Mouse (Mus musculus): ENCODE measurements around the gene Fndc4.

- TF ChIP-seq TBP (IDR thresholded peaks at IDR 0.05; ENCODE audit: low read depth, low read length) (no peak), POLR2A (IDR thresholded peaks at IDR 0.05; ENCODE audit: control insufficient read depth in 1 of 2, insufficient read depth in 1 of 2, low read depth in 1 of 2, low read length in 2 of 2, poor library complexity in 1 of 2) (no peak)
Measured at GRCm38 (mm10) chr5:31301866-31302265, 6.0 kb upstream of the Fndc4 start.
